Mouse (Mus musculus) monocyte, adult 2 months (primary cell): ENCODE data around the gene Olfr1311.
"Not testable (repeated sequence)": the region's sequence is repeated elsewhere in the genome, so short reads cannot be mapped to it uniquely, and the experiment has no call there.

ENCODE experiments used
- DNase-seq, 2 experiments: peaks; one replicate each; pipeline ENCODE4 v3.0.0; 2022; ENCODE audit warnings: low spot score in 2 of 2, low read depth in 1 of 2

Olfr1311 gene

DNA sequence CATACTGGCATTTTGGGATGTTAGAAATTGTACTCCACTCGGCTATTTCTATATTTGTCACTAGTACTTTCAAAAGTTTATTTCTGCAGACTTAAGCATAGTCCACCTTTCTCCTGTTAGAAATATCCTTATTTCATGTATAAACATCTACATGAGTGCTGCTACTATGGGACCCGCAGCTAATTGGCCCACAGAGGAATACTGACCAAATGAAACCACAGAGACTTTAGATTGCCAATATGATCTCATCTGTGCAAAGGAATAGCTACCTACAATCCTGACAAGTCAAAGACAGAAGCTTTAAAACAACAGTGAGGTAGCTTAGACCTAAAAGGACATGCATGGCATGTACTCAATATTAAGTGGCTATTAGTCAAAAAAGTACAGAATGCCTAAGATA, at the start of gene Olfr1311:
Gene Olfr1311, minus strand, starts transcription at position 101 of the 400 bp plus-strand sequence.
- DNase-seq, result no peak

DNA sequence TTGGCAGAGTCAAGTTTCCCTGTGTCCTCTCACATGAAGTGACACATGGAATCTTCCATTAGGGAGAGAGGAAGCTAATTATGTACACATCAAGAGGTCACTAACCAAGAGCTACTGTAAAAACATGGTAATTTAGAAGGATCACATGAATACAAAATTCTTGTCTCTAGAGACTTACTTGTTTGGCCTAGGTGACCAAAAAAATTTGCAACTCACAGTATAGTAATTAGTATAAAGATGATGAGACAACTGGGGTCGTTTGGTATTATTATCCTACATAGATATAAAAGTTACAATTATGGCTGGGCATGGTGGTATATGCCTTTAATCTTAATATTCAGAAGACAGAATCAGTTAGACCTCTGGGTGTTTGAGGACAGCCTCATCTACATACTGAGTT, 25.9 kb upstream of the Olfr1311 start, which contains the start of gene Olfr1312:
Gene Olfr1312, minus strand, starts transcription at position 101 of the 400 bp plus-strand sequence.
- DNase-seq, result no peak

DNA sequence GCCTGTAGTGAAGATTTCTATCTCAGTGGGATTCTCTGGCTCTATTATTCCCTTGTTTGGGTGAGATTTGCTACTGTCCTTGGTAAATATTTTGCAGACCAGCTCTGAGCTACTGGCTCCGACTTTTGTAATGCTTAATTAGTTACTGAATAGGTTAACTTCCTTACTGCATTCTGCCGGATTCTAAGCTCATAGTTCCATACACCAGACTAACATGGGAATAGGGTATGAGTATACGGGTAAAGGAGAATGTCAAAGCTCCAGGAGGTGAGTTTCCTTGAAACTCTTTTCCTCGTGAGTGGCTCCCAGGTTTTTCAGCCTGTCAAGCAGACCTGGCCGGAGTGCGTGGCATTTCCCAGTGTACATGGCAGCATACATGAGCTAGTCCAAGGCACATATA, 2.8 kb upstream of the Olfr1311 start:
- DNase-seq, result not testable (repeated sequence)

DNA sequence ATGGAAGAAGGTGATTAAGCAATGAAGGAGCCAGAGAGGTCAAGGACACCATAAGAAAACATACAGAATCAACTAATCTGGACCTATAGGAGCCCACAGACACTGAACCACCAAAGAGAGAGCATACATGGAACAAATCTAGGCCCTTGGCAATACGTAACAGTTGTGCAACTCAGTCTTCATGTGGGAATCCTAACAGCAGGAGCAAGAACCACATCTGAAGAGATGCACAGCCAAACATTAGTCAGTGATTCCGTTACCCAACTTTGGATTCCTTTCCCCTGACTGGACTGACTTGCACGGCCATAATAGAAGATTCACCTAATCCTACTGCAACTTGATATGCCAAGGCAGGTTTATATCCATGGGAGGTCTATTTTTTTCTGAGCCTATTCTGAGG, 9.3 kb downstream of the Olfr1311 start:
- DNase-seq, result no peak

DNA sequence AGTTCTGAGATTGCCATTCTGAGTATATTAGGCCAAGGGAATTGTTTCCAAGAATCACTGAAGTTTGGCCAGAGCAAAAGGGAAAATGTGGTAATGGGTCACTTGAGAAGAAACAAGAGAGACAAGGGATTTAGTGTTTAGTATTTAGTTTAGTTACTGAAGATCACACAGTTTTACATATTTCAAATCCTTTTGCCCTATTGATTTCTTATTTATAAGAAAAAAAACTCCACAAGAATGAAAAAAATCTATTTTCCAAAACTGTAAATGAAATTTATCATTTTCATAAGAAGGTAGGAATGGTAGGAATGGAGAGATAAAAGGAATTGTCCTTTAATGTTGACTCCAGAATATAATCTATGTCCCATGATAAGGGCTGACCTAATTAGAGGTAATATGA, 11.6 kb downstream of the Olfr1311 start, which contains the start of gene Olfr1310:
Gene Olfr1310, minus strand, starts transcription at position 101 of the 400 bp plus-strand sequence.
- no peak for DNase-seq

DNA sequence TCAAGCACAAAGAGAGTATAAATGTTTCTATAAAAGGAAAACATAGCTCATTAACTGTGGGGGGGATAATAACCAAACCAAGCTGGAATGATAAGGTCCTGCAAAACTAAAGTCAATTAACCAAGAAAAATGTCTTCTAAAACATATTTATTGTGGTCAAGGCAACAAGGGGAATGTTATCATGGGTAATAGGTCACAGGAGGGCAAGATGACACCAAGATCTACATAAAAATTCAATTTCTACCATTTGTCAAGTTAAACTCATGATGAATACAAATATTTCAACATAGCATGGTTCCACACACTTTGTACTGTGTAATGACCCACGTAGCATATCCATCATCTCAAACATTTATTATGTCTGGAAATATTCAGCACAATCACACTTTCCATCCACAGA, 34.0 kb downstream of the Olfr1311 start, which contains the start of gene Olfr1309:
Gene Olfr1309, minus strand, starts transcription at position 101 of the 400 bp plus-strand sequence.
- DNase-seq, result no peak
